ENCODE assay signal across 13 mouse cellular contexts in the genomic region with DNA sequence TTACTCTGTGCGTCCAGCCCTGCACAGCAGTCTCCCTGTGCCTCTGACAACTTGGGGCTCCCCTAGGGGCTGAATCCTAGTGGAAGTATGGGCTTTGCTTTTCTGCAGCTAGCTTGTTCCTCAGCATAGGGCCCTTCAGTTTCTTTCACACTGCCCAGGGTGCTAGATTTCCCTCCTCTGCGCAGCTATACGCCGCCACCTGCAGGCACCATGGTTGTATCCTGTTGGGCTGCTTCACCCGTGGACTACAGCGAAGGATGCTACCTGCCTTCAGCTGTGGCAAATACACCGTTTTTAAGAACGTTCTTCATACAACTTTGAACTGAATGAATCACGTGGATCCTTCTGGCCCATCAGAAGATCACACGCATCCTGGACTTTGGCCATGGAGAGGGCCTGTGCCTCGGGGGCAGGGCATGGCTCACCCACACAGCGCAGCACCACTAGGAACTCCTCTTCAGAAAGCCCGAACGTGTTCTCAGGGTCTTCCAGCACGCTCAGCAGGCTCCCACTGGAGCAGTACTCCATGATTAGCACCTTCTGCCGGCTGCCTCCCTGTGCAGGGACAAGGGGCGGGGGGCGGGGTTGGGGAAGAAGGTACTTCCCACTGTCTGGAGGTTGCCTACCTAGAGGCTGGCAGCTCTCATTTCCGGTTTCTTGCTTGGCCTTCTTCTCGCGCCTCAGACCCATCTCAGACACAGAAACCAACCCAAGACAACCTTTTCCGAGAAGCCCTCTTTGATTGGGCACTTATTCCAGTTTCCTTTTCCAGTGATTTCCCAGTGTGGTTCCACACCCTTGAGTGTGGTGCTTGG. TPM values are rescaled to one million over a fixed set of nuclear protein-coding genes. Genes with fewer than 3 reads are reported as not detected.
DNase-seq lines count a peak whose midpoint lies in the region; ATAC-seq and TF ChIP-seq lines count a peak whose summit lies in the region.
"Had no signal": no experiment of that assay in that cellular context is flagged by ENCODE, and none has a peak within 500 bp of the region (broad histone marks: within the 10 kb centered on the region; RNA-seq: fewer than 3 reads in every experiment).

No protein-coding gene starts in this region.

- peak; percentile 14; the same call in 1 of the 2 replicates for TF ChIP-seq CTCF in layer of hippocampus, adult 2 months (conservative IDR thresholded peaks at IDR 0.05)
- 0 out of 2 replicates have a peak, but pooled peaks have one; percentile 22 for TF ChIP-seq CTCF in liver, embryonic 14.5 days (IDR thresholded peaks at IDR 0.05; ENCODE audit: low read depth)

- WGBS in liver, embryonic 14.5 days (ENCODE audit: insufficient replicate concordance): 31% methylated on average over 22 of the region's 22 CpGs

- H3K27me3 ChIP-seq in liver, embryonic 14.5 days (ENCODE audit: control insufficient read depth, insufficient read depth, low read length): no peaks in the 10 kb centered on the region
- H3K27me3 ChIP-seq: embryonic facial prominence, embryonic 15.5 days; neural tube, embryonic 15.5 days; Patski had no signal

- peak; percentile 52 for ATAC-seq in liver, embryonic 14.5 days (ENCODE audit: insufficient read depth)
- ATAC-seq in frontal cortex, adult (ENCODE audit: low TSS enrichment): no peak
- ATAC-seq: Patski had no signal

- peak overlapping the region; percentile 61 for H3K4me2 ChIP-seq in liver, embryonic 14.5 days (ENCODE audit: low read depth)
- H3K4me2 ChIP-seq: embryonic facial prominence, embryonic 15.5 days; neural tube, embryonic 15.5 days had no signal

- H3K4me3 ChIP-seq in layer of hippocampus, adult 2 months: no peak overlapping the region
- peak overlapping the region; percentile 4 to 11; a peak in 2 of 4 replicates for H3K4me3 ChIP-seq in liver, embryonic 14.5 days (ENCODE audit: insufficient read depth in 1 of 2, low read depth in 2 of 2, low read length in 2 of 2)
- H3K4me3 ChIP-seq: embryonic facial prominence, embryonic 15.5 days; megakaryocyte, embryonic 14.5 days; neural tube, embryonic 15.5 days had no signal

- no peaks in the 10 kb centered on the region for H3K36me3 ChIP-seq in liver, embryonic 14.5 days (replicated peaks; ENCODE audit: control insufficient read depth, insufficient read depth, low read depth)
- H3K36me3 ChIP-seq: embryonic facial prominence, embryonic 15.5 days; neural tube, embryonic 15.5 days had no signal

- no peak overlapping the region for H3K27ac ChIP-seq in layer of hippocampus, adult 2 months
- H3K27ac ChIP-seq in liver, embryonic 14.5 days: peak overlapping the region; percentile 22; the same call in 1 of the 2 replicates
- H3K27ac ChIP-seq: embryonic facial prominence, embryonic 15.5 days; neural tube, embryonic 15.5 days had no signal

- peaks cover 0 to 11% of the 10 kb centered on the region in 2 experiments; a peak in 2 of 4 replicates for H3K4me1 ChIP-seq in liver, embryonic 14.5 days (replicated peaks; ENCODE audit: control insufficient read depth in 2 of 2, insufficient read depth in 2 of 2, low read length in 1 of 2)

- H3K9ac ChIP-seq in liver, embryonic 14.5 days (replicated peaks): no peak overlapping the region
- H3K9ac ChIP-seq: embryonic facial prominence, embryonic 15.5 days; neural tube, embryonic 15.5 days had no signal

- H3K9me3 ChIP-seq in liver, embryonic 14.5 days (ENCODE audit: control insufficient read depth, low read length): no peaks in the 10 kb centered on the region
- H3K9me3 ChIP-seq: embryonic facial prominence, embryonic 15.5 days; megakaryocyte, embryonic 14.5 days; neural tube, embryonic 15.5 days had no signal

- no peak for TF ChIP-seq EP300 in liver, embryonic 14.5 days (IDR thresholded peaks at IDR 0.05; ENCODE audit: low read depth)

- DNase-seq in layer of hippocampus, adult 2 months (ENCODE audit: low spot score in 2 of 2): no peak
- DNase-seq in layer of hippocampus, postnatal 14 days (ENCODE audit: low spot score in 2 of 2): no peak
- DNase-seq in ZHBTc4 (ENCODE audit: low read depth, low spot score): peak; percentile 51
- DNase-seq in kidney, adult 8-10 months: peak; percentile 70 to 76
- no peak for DNase-seq in liver, embryonic 14.5 days (ENCODE audit: low read depth in 3 of 3, low spot score in 3 of 3)
- DNase-seq in cerebellum, postnatal 14 days: no peak
- no peak for DNase-seq in cerebellum, adult 11-12 months
- DNase-seq: gastrocnemius, postnatal 36 days had no signal

RNA-seq across cellular contexts. Expression of gene Ikbke, which starts 4.5 kb away (rescaled TPM):
- total RNA-seq in layer of hippocampus, adult 2 months (2021): 1 to 10 TPM; 2.1 to 3.2 TPM
- total RNA-seq in layer of hippocampus, postnatal 14 days (2021): 1 to 10 TPM; 3.0 to 3.9 TPM
- 6.1 and 6.4 TPM in 2 replicates for polyA plus RNA-seq in liver, embryonic 14.5 days (2012; rRNA removed)
- polyA plus RNA-seq in liver, embryonic 14.5 days (2014; fragmentation: Nextera tagmentation; extraction: Ambion mirVana): 4.9 and 5.7 TPM in 2 replicates

RNA-seq across cellular contexts. Expression of gene Rassf5, which starts 29.9 kb away (rescaled TPM):
- total RNA-seq in layer of hippocampus, adult 2 months (2021): 10 to 100 TPM; 17.2 to 18.4 TPM
- 10 to 100 TPM; 20.4 to 22.8 TPM for total RNA-seq in layer of hippocampus, postnatal 14 days (2021)
- 2.1 TPM in 2 replicates for polyA plus RNA-seq in liver, embryonic 14.5 days (2012; rRNA removed)
- 3.6 and 3.7 TPM in 2 replicates for polyA plus RNA-seq in liver, embryonic 14.5 days (2014; fragmentation: Nextera tagmentation; extraction: Ambion mirVana)

Comparison
In these comparisons a context has a peak if more than half of its experiments do, and no peak if none do; other contexts are left out.
1. DNase-seq: peak in ZHBTc4 (single experiment) and kidney, adult 8-10 months (2 of 2); none in layer of hippocampus, adult 2 months (0 of 2), layer of hippocampus, postnatal 14 days (0 of 2), liver, embryonic 14.5 days (0 of 3), cerebellum, postnatal 14 days (0 of 2) and cerebellum, adult 11-12 months (single experiment).